Comparison of ENCODE assay signal across 13 mouse cellular contexts in genomic region chr6:82872332-82872707, GRCm38 (mm10).
DNase-seq lines count a peak whose midpoint lies in the region; ATAC-seq and TF ChIP-seq lines count a peak whose summit lies in the region.
"Had no signal": no experiment of that assay in that cellular context is flagged by ENCODE, and none has a peak within 500 bp of the region (broad histone marks: within the 10 kb centered on the region; RNA-seq: fewer than 3 reads in every experiment).

No protein-coding gene starts in this region.

- ATAC-seq in intestine, embryonic 14.5 days (replicated peaks; ENCODE audit: low FRiP score, low TSS enrichment, low read depth) = no peak
- no peak for ATAC-seq in intestine, postnatal 0 days
- ATAC-seq in G1E (ENCODE audit: extremely low read depth, insufficient number of reproducible peaks, low FRiP score, poor library complexity, severe bottlenecking) = peak; percentile 55
- peak; percentile 72 for ATAC-seq in granulocyte monocyte progenitor cell, adult 5-6 weeks (replicated peaks; ENCODE audit: poor library complexity, severe bottlenecking)
- ATAC-seq in megakaryocyte-erythroid progenitor cell, adult 5-6 weeks (replicated peaks; ENCODE audit: low FRiP score, low TSS enrichment, poor library complexity, severe bottlenecking) = peak; percentile 97

- no peak for TF ChIP-seq CTCF in intestine, postnatal 0 days (IDR thresholded peaks at IDR 0.05; ENCODE audit: low read depth)
- no peak for TF ChIP-seq CTCF in G1E (IDR thresholded peaks at IDR 0.05; ENCODE audit: low read depth, low read length)

- no peak overlapping the region for H3K4me2 ChIP-seq in intestine, embryonic 14.5 days (ENCODE audit: low read length)
- no peak overlapping the region for H3K4me2 ChIP-seq in intestine, postnatal 0 days (replicated peaks; ENCODE audit: low read depth)
- H3K4me2 ChIP-seq: neural tube, embryonic 13.5 days had no signal

- 74% methylated on average over 6 of the region's 6 CpGs for WGBS in intestine, embryonic 14.5 days
- 70% methylated on average over 6 of the region's 6 CpGs for WGBS in intestine, postnatal 0 days

- peaks cover 3% of the 10 kb centered on the region; the same call in 1 of the 2 replicates for H3K4me1 ChIP-seq in intestine, embryonic 14.5 days (replicated peaks; ENCODE audit: control insufficient read depth, insufficient read depth, low read length)
- H3K4me1 ChIP-seq in intestine, postnatal 0 days (replicated peaks; ENCODE audit: control insufficient read depth, insufficient read depth, low read length) = no peaks in the 10 kb centered on the region
- peaks cover 37% of the 10 kb centered on the region for H3K4me1 ChIP-seq in G1E (ENCODE audit: insufficient read depth, low read depth, low read length)
- H3K4me1 ChIP-seq: neural tube, embryonic 13.5 days had no signal

- no peaks in the 10 kb centered on the region for H3K9me3 ChIP-seq in intestine, embryonic 14.5 days (ENCODE audit: control insufficient read depth, low read length)
- no peaks in the 10 kb centered on the region for H3K9me3 ChIP-seq in intestine, postnatal 0 days (ENCODE audit: control insufficient read depth)
- H3K9me3 ChIP-seq in G1E (replicated peaks) = no peaks in the 10 kb centered on the region
- H3K9me3 ChIP-seq: neural tube, embryonic 13.5 days had no signal

- DNase-seq in intestine, embryonic 14.5 days (ENCODE audit: low spot score) = no peak
- DNase-seq in G1E (ENCODE audit: low spot score) (peak; percentile 29), adipocyte (ENCODE audit: low spot score) (no peak)
- no peak for DNase-seq in frontal cortex, adult 2 months (ENCODE audit: extremely low spot score in 1 of 2, low spot score in 1 of 2)
- no peak for DNase-seq in frontal cortex, postnatal 25 days (ENCODE audit: low spot score in 2 of 2)
- DNase-seq: cerebellum, adult 11 months; gastrocnemius, postnatal 10 days; heart, postnatal 4 days; kidney, postnatal 4 days had no signal

- no peaks in the 10 kb centered on the region for H3K27me3 ChIP-seq in intestine, embryonic 14.5 days (replicated peaks; ENCODE audit: control insufficient read depth, insufficient read depth, low read length)
- H3K27me3 ChIP-seq in intestine, postnatal 0 days (replicated peaks; ENCODE audit: control insufficient read depth, insufficient read depth, low read length) = no peaks in the 10 kb centered on the region
- no peaks in the 10 kb centered on the region for H3K27me3 ChIP-seq in G1E (ENCODE audit: insufficient read depth, low read length)
- H3K27me3 ChIP-seq: neural tube, embryonic 13.5 days had no signal

- H3K9ac ChIP-seq in intestine, embryonic 14.5 days (ENCODE audit: low read length) = no peak overlapping the region
- H3K9ac ChIP-seq in intestine, postnatal 0 days (ENCODE audit: low read depth, low read length) = no peak overlapping the region
- H3K9ac ChIP-seq: neural tube, embryonic 13.5 days had no signal

- H3K27ac ChIP-seq in intestine, embryonic 14.5 days (ENCODE audit: low read depth) = peak overlapping the region; percentile 24; the same call in 1 of the 2 replicates
- H3K27ac ChIP-seq in intestine, postnatal 0 days (ENCODE audit: low read depth, low read length) = no peak overlapping the region
- H3K27ac ChIP-seq: neural tube, embryonic 13.5 days had no signal

- H3K4me3 ChIP-seq in intestine, embryonic 14.5 days (ENCODE audit: low read depth, low read length) = no peak overlapping the region
- H3K4me3 ChIP-seq in intestine, postnatal 0 days (ENCODE audit: low read depth, low read length) = no peak overlapping the region
- no peak overlapping the region for H3K4me3 ChIP-seq in G1E (ENCODE audit: low read depth, low read length)
- H3K4me3 ChIP-seq: neural tube, embryonic 13.5 days had no signal

- H3K36me3 ChIP-seq in intestine, embryonic 14.5 days (ENCODE audit: control insufficient read depth, insufficient read depth, low read length) = no peaks in the 10 kb centered on the region
- no peaks in the 10 kb centered on the region for H3K36me3 ChIP-seq in intestine, postnatal 0 days (ENCODE audit: control insufficient read depth, insufficient read depth)
- H3K36me3 ChIP-seq in G1E (replicated peaks) = no peaks in the 10 kb centered on the region
- H3K36me3 ChIP-seq: neural tube, embryonic 13.5 days had no signal

Comparison
In these comparisons a context has a peak if more than half of its experiments do, and no peak if none do; other contexts are left out.
1. ATAC-seq: peak in G1E (single experiment), granulocyte monocyte progenitor cell, adult 5-6 weeks (single experiment) and megakaryocyte-erythroid progenitor cell, adult 5-6 weeks (single experiment); none in intestine, embryonic 14.5 days (single experiment) and intestine, postnatal 0 days (single experiment).